Mouse (Mus musculus): ENCODE measurements at regions not wholly inside any gene's neighbourhood (a gene's known extent, or its start where the extent isn't known, plus 50 kb on each side); places are given as distances from the start of the nearest gene placed in this dataset.

DNA sequence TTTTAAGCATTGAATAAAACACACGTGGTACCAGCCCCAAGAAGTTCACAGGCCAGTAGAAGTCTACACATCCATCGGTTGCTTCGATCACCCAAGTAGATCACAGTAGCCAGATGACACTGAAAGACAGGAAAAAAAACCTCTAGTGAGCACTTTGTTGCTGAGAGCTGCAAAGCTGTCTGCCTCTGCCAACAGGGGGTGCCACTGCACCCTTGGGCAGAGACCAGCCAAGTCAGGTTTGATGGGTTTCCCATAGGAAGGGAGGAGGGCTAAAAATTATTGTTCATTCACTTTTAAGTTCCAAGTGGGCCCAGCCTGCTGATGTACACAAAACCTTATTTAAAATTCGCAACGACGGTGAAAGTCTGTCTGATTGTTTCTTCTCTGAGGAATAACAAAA lies 150.3 kb upstream of the Rpl34 start:
- Histone ChIP-seq H3K4me3 (ENCODE audit: insufficient read depth, low read length) (no peak overlapping the region), H3K27ac (ENCODE audit: insufficient read depth, low read depth, low read length) (no peak overlapping the region), H3K4me1 (ENCODE audit: control insufficient read depth, insufficient read depth, low read length) (peaks cover 10% of the 10 kb centered on the region)
- TF ChIP-seq CTCF (IDR thresholded peaks at IDR 0.05; ENCODE audit: low read depth, low read length) (0 out of 2 replicates have a peak, but pooled peaks have one; percentile 24), POLR2A (IDR thresholded peaks at IDR 0.05; ENCODE audit: borderline replicate concordance, low read depth, low read length) (no peak)

DNA sequence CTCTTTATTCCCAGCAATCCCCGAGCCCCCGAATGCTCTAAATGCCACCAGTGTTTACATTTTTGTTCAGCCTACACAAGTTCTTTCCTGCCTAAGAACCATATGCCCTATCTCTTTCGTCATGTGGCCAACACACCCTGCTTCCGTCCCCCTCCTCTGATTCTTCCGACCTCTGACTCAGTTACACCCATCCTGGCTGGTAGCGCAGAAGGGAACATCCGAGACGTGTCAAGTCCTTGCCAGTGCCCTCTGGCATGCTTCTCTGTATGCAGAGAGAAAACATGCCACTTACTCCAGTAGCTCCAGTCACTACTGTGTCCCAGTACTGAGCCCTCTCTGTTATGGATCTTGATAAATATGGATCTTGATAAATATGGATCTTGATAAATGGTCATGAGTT lies 149.3 kb upstream of the Rpl34 start:
- no peak overlapping the region for H3K4me3 ChIP-seq (ENCODE audit: insufficient read depth, low read length)
- TF ChIP-seq POLR2A (IDR thresholded peaks at IDR 0.05; ENCODE audit: borderline replicate concordance, low read depth, low read length) (no peak), CTCF (IDR thresholded peaks at IDR 0.05; ENCODE audit: low read depth, low read length) (no peak)
- peaks cover 10% of the 10 kb centered on the region for H3K4me1 ChIP-seq (ENCODE audit: control insufficient read depth, insufficient read depth, low read length)
- H3K27ac ChIP-seq (ENCODE audit: insufficient read depth, low read depth, low read length): no peak overlapping the region

DNA sequence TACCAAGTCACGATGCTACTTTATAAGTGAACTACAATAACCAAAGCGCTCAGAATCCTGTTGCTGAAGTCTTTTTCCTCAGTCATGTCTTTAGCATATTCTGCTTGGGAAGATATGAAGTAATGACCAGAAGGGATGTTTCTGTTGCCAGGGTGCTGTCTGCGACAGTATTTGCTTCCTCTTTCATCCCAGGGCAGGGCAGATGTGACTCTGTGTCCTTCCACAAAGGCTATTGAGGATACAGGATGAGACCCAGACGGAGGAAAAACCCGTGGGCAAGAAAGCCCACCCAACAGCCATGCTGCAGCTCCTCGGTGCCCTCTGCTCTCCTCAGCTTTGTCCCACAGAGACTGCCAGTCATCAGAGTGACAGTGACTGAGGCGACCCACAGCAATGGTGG lies 148.6 kb upstream of the Rpl34 start:
- Histone ChIP-seq H3K4me3 (ENCODE audit: insufficient read depth, low read length) (no peak overlapping the region), H3K27ac (ENCODE audit: insufficient read depth, low read depth, low read length) (0 out of 2 replicates have a peak overlapping the region, but pooled peaks have one; percentile 26), H3K4me1 (ENCODE audit: control insufficient read depth, insufficient read depth, low read length) (peaks cover 10% of the 10 kb centered on the region)
- no peak for TF ChIP-seq CTCF (IDR thresholded peaks at IDR 0.05; ENCODE audit: low read depth, low read length)
- TF ChIP-seq POLR2A (IDR thresholded peaks at IDR 0.05; ENCODE audit: borderline replicate concordance, low read depth, low read length): no peak

DNA sequence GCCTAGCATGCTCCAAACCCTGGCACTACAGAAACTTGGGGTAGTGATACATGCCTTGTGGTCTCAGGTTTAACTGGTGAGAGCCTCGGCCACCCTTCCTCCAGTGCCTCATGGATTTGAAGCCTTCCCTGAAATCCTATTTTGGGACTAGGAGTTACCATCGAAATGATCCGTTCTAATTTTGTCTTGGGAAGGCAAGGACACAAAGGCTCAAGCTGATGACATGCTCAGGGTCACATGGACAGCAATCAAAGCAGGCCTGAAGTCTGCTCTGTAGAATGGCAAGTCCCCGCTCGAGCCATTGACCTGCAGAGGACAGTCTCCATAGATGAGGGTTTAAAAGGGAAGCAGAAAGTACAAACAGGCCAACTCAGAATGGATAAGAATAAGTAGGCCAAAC lies 147.8 kb upstream of the Rpl34 start:
- Histone ChIP-seq H3K4me1 (ENCODE audit: control insufficient read depth, insufficient read depth, low read length) (peaks cover 17% of the 10 kb centered on the region), H3K4me3 (ENCODE audit: insufficient read depth, low read length) (no peak overlapping the region), H3K27ac (ENCODE audit: insufficient read depth, low read depth, low read length) (peak overlapping the region; percentile 44)
- TF ChIP-seq POLR2A (IDR thresholded peaks at IDR 0.05; ENCODE audit: borderline replicate concordance, low read depth, low read length) (no peak), CTCF (IDR thresholded peaks at IDR 0.05; ENCODE audit: low read depth, low read length) (no peak)

DNA sequence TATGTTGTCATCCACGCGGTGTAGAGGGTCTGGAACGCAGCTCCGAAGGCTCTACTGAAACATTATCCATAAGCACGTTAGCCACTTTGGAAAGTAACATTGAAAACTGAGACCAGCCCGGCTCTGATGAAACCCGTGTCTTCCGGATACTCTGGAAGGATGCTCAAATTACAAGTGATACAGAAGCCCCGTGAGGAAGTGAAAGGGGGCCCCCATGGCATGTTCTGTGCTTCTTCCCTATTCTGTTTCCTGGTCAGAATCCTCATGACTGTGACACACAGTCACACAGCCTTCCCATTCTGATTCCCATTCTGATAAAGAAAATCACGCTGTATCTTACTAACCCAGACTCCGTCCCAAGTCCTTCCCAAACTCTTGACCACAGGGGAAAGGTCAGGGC lies 143.5 kb upstream of the Rpl34 start:
- peaks cover 15% of the 10 kb centered on the region for H3K4me1 ChIP-seq (ENCODE audit: control insufficient read depth, insufficient read depth, low read length)
- peak overlapping the region; percentile 96 for H3K27ac ChIP-seq (ENCODE audit: insufficient read depth, low read depth, low read length)
- TF ChIP-seq POLR2A (IDR thresholded peaks at IDR 0.05; ENCODE audit: borderline replicate concordance, low read depth, low read length) (no peak), CTCF (IDR thresholded peaks at IDR 0.05; ENCODE audit: low read depth, low read length) (no peak)
- H3K4me3 ChIP-seq (ENCODE audit: insufficient read depth, low read length): peak overlapping the region; percentile 59

DNA sequence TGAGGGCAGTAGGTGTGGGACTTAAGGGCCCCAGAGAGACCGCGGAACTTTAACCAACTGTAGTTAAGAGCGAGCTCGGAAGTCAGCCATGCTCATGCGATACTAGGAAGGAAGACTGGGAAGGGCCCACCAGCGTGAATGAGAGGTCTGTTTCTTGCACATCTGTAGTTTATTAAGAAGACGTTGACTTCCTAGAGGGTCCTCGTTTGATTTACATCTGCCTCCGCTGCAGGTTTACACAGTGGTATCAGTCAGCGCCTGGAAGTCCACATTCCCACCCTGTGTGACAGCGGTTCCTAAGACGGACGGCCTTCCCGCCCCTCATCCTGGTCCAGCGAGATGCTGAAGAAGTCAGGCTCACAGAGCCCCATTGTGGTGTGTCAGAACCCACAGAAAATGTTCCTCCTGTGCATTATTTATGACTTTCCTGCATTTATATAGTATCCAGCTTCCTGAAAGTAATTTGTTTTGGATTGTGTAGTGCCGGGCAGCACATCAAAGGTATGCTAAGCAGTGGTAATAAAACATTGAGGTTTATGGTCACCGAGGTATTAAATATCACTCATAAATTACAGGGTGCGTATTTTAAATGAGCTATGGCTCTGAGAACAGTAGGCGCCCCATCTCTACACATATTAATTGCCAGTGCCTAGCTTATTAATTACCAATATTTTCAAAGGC lies 136.9 kb upstream of the Rpl34 start:
- Histone ChIP-seq H3K4me3 (ENCODE audit: insufficient read depth, low read length) (no peak overlapping the region), H3K27ac (ENCODE audit: insufficient read depth, low read depth, low read length) (no peak overlapping the region), H3K4me1 (ENCODE audit: control insufficient read depth, insufficient read depth, low read length) (peaks cover 4% of the 10 kb centered on the region)
- TF ChIP-seq POLR2A (IDR thresholded peaks at IDR 0.05; ENCODE audit: borderline replicate concordance, low read depth, low read length) (no peak), CTCF (IDR thresholded peaks at IDR 0.05; ENCODE audit: low read depth, low read length) (no peak)

DNA sequence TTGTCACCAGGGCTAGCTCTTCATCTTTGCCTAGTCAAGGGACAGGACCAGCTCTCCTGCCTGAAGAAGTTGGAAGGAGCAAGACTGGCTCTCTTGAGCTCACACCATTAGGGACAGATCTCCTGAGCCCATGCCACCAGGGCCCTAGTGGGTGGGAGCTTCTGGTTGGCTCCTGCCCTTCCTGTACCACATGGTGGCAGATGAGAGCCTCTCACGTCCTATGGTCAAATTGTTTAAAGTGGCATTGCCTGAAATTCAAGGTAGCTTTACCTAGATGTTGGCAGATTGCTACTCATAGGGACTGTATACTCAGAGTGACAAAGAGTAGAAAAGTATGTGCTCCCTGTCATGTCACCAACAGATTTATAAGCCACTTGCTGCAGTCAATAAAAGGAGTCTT lies 134.6 kb upstream of the Rpl34 start:
- TF ChIP-seq CTCF (IDR thresholded peaks at IDR 0.05; ENCODE audit: low read depth, low read length) (no peak), POLR2A (IDR thresholded peaks at IDR 0.05; ENCODE audit: borderline replicate concordance, low read depth, low read length) (no peak)
- no peak overlapping the region for H3K27ac ChIP-seq (ENCODE audit: insufficient read depth, low read depth, low read length)
- H3K4me1 ChIP-seq (ENCODE audit: control insufficient read depth, insufficient read depth, low read length): no peaks in the 10 kb centered on the region
- no peak overlapping the region for H3K4me3 ChIP-seq (ENCODE audit: insufficient read depth, low read length)

DNA sequence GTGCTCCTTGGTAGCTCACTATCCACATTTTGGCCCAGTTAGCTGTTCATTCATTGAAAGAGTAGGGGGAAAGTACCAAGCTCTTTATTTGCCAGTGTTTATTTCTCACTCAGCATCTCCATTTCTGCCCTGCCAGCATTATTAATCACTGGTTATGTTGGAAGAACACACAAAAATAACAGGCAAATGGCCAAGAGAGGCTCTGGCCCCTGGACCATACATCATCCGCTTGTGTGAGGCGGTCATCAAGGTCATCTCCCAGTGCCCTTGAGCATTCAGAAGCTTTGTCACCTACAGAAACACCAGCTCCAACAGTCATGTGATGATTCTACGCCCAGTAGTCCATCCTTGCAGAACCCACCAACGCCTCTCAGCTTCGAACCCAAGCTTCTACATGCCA lies 133.2 kb upstream of the Rpl34 start:
- H3K4me3 ChIP-seq (ENCODE audit: insufficient read depth, low read length): no peak overlapping the region
- no peak overlapping the region for H3K27ac ChIP-seq (ENCODE audit: insufficient read depth, low read depth, low read length)
- TF ChIP-seq CTCF (IDR thresholded peaks at IDR 0.05; ENCODE audit: low read depth, low read length) (no peak), POLR2A (IDR thresholded peaks at IDR 0.05; ENCODE audit: borderline replicate concordance, low read depth, low read length) (no peak)
- H3K4me1 ChIP-seq (ENCODE audit: control insufficient read depth, insufficient read depth, low read length): no peaks in the 10 kb centered on the region

DNA sequence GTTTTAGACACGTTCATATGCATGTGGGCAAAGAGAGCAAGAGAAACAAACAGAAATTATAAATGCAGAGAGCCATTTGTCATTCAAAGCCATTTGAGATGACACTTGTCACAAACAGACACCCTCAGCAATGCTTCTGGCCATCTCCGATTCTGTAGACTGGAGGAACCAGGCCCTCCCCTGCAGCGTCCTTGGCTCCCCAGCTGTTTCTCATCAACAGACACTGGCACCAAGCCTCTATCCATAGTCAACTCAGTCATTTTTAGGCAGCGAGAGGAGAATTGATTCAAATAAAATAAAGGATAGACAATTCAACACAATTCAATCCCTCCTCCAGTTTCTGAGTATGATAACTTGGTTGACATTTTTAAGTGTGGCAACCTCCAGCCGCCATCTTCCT lies 130.1 kb upstream of the Rpl34 start:
- Histone ChIP-seq H3K27ac (ENCODE audit: insufficient read depth, low read depth, low read length) (no peak overlapping the region), H3K4me1 (ENCODE audit: control insufficient read depth, insufficient read depth, low read length) (no peaks in the 10 kb centered on the region), H3K4me3 (ENCODE audit: insufficient read depth, low read length) (no peak overlapping the region)
- TF ChIP-seq CTCF (IDR thresholded peaks at IDR 0.05; ENCODE audit: low read depth, low read length): no peak
- TF ChIP-seq POLR2A (IDR thresholded peaks at IDR 0.05; ENCODE audit: borderline replicate concordance, low read depth, low read length): no peak

DNA sequence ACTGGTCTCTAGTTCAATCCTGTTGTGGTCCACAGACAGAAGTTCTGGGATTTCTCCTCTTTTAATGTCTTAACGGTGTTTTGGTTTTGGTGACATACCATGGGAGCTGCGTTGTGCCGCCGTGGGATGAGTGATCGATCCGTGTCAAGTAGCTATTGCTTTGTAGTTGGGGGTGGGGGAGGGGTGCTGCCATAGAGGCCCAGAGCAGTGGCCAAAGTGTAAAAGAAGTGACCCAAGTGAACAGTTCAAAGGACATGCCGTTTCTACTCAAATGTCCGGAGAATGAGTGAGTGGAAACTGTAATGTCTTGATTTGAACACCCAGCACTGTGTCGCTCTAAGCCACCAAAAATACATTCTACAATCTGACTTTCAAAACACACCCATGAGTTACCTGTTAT lies 123.7 kb upstream of the Rpl34 start:
- H3K27ac ChIP-seq (ENCODE audit: insufficient read depth, low read depth, low read length): no peak overlapping the region
- TF ChIP-seq CTCF (IDR thresholded peaks at IDR 0.05; ENCODE audit: low read depth, low read length): no peak
- TF ChIP-seq POLR2A (IDR thresholded peaks at IDR 0.05; ENCODE audit: borderline replicate concordance, low read depth, low read length): no peak
- H3K4me1 ChIP-seq (ENCODE audit: control insufficient read depth, insufficient read depth, low read length): no peaks in the 10 kb centered on the region
- no peak overlapping the region for H3K4me3 ChIP-seq (ENCODE audit: insufficient read depth, low read length)
